Mouse (Mus musculus): ENCODE measurements around the gene Pax1.

The Pax1 gene

GRCm38 (mm10) chr2:147372947-147373666 lies 11.4 kb downstream of the Pax1 start:
- DNase-seq (ENCODE audit: low read depth, low spot score): no peak

GRCm38 (mm10) chr2:147373667-147374007 lies 11.9 kb downstream of the Pax1 start:
- no peak for DNase-seq (ENCODE audit: low read depth, low spot score)

- no peak for DNase-seq (ENCODE audit: low read depth, low spot score)
Measured at GRCm38 (mm10) chr2:147374245-147374644, 12.5 kb downstream of the Pax1 start.

- no peak for DNase-seq (ENCODE audit: low read depth, low spot score)
Measured at GRCm38 (mm10) chr2:147375019-147375715, 13.4 kb downstream of the Pax1 start.

DNA sequence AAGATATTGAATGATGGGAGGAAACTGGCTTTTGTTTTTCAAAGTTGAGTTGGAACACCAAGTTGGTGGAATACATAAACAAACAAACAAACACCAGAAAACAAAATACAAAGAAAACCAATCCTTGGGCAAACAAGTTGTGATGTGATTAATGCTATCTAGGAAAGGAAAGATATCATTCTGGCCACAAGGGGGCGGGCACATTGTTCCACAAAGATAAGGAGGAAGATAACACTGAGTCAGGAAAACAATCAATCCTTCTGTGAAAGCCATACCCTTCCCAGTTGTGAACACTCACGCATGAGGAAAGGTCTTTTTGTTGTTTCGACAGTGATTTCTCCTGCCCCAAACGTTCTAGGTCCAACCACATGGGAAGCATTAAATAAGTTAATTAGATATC lies 17.2 kb downstream of the Pax1 start:
- peak; percentile 78 for DNase-seq (ENCODE audit: low read depth, low spot score)

DNA sequence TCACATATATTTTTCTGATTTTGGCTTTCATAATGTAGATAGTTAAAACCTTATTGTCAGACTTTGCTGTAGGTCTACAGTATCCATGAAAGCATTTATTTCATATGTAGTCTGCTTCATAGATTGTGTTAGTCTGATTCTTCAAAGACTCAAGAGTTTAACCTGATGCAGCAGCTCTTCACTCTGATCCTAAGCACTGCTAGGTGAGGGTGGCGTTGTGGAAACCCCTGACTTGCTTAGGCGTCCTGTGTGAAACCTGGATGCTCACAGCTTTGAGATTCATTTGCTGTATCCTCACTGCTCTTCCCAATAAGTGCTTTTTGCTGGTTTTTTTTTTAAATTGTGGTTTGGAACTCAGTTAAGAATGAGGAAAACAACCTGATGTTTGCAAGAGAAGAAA lies 21.6 kb downstream of the Pax1 start:
- no peak for DNase-seq (ENCODE audit: low read depth, low spot score)

DNA sequence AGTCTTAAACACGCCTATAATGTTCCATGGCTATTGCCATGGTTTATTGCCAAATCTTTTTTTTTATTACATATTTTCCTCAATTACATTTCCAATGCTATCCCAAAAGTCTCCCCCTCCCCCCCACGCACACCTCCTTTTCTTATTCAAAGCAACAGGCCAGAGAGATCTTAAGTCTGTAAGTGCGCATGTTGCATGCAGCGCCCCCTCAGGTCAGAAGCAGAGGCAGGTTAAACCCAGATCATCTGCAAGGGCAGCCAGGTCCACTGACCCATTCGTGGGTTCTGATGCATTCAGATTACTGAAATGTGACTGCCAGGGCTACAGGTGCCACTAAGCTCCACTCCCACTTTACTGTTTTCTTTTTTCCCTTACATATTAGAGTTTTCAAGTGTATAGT lies 25.2 kb downstream of the Pax1 start:
- DNase-seq (ENCODE audit: low read depth, low spot score): no peak

DNA sequence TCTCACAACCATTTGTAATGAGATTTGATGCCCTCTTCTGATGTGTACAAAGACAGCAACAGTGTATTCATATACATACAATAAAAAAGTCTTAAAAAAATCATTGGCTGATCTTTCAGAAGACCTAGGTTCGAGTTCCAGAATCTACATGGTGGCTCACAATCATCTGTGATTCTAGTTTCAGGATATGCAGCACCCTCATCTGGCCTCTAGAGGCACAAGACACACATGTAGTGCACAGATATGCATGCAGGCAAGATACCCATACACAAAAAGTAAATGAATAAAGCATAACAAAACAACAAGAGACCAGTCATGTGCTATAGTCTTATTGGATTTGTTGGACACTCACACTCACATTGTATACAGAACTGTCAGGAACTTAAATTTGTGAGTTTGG lies 47.6 kb downstream of the Pax1 start:
- no peak for DNase-seq (ENCODE audit: low read depth, low spot score)

GRCm38 (mm10) chr2:147415037-147415436 lies 53.3 kb downstream of the Pax1 start:
- DNase-seq (ENCODE audit: low read depth, low spot score): no peak

DNA sequence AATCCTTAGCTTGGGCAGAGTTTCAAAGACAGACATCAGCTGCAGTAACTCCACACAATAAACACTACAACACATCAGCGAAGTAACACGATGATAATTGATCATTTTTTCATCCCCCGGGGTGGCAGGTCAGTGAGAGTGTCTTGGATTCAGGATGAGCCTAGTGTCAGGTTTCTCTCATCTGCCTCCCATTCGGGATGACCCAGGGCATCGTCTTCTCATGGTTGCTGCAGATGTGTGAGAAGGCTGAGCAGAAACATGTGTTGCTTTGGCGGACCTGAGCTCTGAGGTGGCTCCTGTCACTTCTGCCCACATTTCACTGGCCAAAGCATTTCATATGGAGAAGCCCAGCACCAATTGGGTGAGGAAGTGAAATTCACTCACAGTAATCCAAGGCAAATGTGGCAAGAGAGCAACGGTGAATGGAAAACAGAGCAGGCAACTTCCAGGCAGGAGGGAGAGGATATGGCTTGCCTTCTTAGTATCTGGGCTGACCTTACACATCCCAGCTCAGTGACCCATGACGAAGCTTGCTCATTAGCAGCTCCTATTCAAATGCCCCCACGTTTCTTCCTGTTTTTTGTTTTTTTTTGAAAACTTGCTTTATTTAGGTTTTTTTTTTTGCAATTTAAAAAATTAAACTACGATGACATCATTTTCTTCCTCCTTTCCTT lies 63.0 kb downstream of the Pax1 start:
- no peak for DNase-seq (ENCODE audit: low read depth, low spot score)

- no peak for DNase-seq (ENCODE audit: low read depth, low spot score)
Measured at GRCm38 (mm10) chr2:147429607-147430356, 68.1 kb downstream of the Pax1 start.

DNA sequence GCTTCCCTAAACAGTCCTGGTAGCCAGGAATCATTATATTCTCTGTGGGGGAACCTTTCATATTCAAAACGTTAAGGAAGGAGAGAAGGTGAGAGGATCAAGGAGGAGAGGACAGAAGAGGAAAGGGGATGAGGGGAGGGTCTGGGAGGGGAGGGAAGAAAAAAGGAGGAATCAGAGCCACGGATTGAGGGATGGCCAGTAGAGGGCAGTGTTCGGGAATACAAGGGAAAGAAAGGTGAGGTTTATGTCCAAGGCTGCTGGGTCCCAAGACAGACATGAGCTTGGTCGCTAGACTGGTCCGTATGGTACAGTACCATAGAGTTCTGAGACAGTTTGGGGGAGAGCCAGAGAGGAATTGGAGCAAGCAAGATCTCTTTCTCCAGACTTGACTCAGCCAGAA lies 71.4 kb downstream of the Pax1 start:
- peak; percentile 52 for DNase-seq (ENCODE audit: low read depth, low spot score)
